Mouse (Mus musculus) telencephalon, adult 2 months (tissue): ENCODE data around the gene Cnot3.
"Not testable (repeated sequence)": the region's sequence is repeated elsewhere in the genome, so short reads cannot be mapped to it uniquely, and the experiment has no call there.

Source experiments
- DNase-seq: peaks from one replicate; pipeline ENCODE4 v3.0.0-alpha.2; 2011; ENCODE audit warnings: low read depth, low spot score

The Cnot3 gene

GRCm38 (mm10) chr7:3698471-3698870 is 53.4 kb downstream of the Cnot3 start:
- peak; percentile 47 for DNase-seq

- DNase-seq: no peak
Observed at GRCm38 (mm10) chr7:3703148-3703878, 58.2 kb downstream of the Cnot3 start.

GRCm38 (mm10) chr7:3703879-3704441 is 58.9 kb downstream of the Cnot3 start, which contains the start of gene Rps9:
TSS of gene Rps9 (plus strand) at chr7:3703993.
- DNase-seq: peak; percentile 98

DNA sequence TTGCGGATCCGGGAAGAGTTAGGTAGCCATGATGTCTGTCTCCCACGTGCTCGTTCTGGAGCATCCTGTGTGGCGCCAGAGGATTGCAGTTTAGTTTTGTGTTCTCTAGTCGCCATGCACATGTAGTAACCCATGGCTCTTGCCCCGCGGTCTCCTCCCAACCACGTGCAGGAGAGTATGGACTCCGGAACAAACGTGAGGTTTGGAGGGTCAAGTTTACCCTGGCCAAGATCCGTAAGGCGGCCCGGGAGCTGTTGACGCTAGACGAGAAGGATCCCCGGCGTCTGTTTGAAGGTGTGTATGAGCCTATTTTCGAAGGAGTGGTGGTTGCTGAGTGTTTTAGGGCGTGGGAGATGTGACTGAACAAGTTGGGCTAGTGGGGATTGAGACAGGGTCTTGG is 59.4 kb downstream of the Cnot3 start:
- DNase-seq: no peak

DNA sequence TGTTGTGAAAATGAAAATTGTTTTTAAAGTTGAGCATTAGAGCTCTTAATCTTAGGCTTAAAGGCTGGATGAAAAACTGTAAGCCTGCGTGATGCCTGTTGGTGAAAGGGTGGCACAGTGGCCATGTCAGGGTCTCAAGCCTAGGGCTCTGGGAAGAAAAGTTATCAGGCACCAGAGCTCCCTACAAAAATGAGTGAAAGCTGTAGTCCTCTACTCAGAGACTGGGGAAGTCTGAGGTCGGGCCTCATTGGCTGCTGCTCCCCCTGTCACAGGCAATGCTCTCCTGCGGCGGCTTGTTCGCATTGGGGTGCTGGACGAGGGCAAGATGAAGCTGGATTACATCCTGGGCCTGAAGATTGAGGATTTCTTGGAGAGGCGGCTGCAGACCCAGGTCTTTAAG is 60.4 kb downstream of the Cnot3 start:
- not testable (repeated sequence) for DNase-seq

- no peak for DNase-seq
Observed at GRCm38 (mm10) chr7:3705911-3706310, 60.8 kb downstream of the Cnot3 start.

GRCm38 (mm10) chr7:3706343-3706934 is 61.4 kb downstream of the Cnot3 start:
- no peak for DNase-seq

- peak; percentile 31 for DNase-seq
Observed at GRCm38 (mm10) chr7:3707027-3707426, 62.0 kb downstream of the Cnot3 start.

DNA sequence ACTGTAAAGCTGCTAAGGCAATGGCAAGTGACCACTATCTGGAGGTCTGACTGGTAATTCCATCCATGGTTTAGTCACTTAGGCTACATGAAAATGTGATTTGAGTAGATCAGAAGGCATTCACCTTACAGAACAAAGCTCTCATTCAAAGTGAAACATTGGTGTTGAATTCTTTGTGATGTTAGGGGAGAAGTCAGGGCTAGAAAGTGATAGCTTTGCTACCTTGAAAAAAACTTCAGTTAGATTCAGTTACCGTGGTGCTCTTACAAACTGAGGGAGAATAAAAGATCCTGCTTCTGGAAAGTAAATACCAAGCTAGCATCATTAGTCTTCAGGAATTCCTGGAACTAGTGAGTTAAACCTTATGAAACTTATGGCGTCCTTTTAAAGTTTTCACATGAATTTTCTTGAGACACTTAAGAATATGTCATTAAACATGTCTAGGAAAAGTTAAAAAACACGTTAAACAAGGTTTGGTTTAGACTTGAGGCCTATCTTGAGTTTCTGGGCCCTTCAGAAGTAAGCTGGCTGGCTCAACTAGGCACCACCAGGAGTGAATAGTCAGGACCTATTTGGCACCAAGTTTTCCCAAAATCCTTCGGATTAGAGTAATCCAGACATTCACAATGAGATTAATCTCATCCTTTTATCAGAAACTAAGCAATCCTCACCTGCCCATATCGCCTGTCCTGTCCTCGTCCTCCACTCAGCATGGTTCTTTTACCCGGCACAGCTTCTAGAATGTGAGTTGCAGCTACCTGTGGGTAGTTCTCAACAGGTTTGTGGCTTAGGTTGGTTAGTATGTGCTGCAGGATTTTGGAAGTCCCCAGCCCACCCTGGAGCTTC is 62.7 kb downstream of the Cnot3 start:
- no peak for DNase-seq

DNA sequence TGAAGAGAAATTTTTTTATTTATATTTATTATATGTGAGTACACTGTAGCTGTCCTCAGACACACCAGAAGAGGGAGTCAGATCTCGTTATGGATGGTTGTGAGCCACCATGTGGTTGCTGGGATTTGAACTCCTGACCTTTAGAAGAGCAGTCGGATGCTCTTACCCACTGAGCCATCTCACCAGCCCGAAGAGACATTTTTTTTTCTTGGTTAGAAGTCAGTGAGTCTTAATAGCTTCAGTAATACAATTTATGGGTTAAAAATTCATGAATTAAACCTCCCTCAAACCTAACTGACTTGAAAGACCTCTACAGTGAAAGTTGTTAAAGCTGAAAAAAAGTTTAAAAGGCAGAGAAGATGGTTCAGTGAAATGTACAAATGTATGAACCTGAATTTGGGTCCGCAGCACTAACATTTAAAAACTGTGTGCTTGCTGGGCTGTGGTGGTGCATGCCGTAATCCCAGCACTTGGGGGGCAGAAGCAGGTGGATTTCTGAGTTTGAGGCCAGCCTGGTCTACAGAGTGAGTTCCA is 63.4 kb downstream of the Cnot3 start:
- not testable (repeated sequence) for DNase-seq

GRCm38 (mm10) chr7:3709000-3709399 is 63.9 kb downstream of the Cnot3 start:
- DNase-seq: no peak
